Mouse (Mus musculus): ENCODE data around the gene Dnali1. TPM values are rescaled to one million over a fixed set of nuclear protein-coding genes. Genes with fewer than 3 reads are reported as not detected.

Dnali1 gene
- polyA plus RNA-seq (2017; shearing (Covaris generic)) = not detected

DNA sequence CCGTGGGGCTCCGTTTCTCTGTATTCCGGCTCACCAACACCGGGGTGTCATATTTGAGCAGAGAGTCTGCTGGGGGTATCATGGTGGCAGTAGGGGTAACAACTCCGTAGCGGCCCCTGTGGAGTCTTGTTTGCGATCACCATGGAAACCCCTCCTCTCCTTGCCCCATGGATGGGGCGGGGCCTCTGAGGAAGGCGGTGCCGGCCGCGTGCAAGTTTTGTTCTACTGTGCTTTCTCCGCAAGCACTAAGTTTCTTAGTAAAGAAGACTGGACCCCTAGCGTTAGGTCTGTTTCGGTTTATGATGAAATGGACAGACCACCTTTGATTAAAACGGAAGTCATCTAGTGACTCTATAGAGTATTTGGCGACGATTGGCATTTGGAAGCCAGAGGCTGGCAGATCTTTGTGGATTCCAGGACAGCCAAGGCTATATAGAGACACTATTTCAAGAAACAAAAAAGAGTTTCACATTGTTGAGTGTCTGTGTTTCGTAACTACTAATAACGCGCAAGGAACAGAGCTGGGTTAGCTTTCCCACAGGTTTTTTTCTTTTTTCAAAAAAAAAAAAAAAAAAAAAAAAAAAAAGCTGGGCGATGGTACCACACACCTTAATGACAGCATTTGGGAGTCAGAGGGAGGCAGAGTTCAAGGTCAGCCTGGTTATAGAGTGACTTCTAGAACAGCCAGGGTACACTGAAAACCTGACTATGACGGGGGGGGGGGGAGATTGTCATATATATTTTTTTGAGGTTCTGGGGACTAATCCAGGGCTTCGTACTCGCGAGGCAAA, at the start of gene Dnali1:
Dnali1 (minus strand) TSS at position 187 of the 791 bp plus-strand sequence.

GRCm38 (mm10) chr4:125084403-125085345, 19.2 kb upstream of the Dnali1 start, which contains the start of gene Meaf6:
Gene Meaf6 (plus strand): TSS chr4:125085134.

GRCm38 (mm10) chr4:125066490-125067370, 1.2 kb upstream of the Dnali1 start, which contains the start of gene Snip1:
Gene Snip1 (plus strand): TSS chr4:125066672.

DNA sequence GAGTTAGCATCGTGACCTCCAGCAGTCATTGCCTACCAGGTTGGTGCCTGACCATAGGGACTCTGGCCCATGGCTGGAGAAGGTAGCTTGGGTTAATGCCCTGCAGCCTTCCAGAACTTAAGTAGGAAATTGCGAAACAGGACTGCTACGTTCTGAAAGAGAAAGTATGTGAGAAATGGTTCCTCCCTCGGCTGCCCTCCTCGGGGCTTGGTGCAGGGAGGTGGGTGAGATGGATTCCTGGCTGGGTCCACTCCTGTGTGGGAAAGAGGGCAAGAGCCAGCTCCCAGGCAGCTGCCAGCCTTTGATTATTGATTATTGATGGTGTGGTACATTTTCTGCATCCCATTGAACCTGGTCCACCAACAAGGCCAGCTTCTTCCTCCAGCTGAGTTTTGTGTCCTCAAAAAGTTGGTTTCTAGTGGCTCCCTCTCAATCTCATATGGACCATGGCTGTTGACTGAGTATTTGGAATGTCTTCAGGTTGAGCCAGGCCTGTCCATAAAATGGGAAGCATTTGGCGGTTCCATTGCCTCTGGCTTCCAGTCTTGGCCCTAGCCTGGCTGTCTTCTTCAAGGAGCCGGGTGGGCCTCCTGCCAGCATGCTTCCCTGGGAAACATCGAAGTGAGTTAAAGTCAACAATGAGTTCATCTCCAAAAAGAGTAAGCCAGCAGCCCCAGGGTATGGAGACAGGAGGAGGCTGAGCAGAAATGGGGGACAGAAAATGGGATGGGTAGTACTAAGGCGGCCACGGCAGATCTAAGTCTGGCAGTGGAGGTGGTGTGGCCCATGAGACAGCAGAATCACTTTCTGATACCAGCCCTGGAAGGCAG, 49.5 kb downstream of the Dnali1 start, which contains the start of gene Gnl2:
Gnl2 (plus strand) TSS at position 780 of the 830 bp plus-strand sequence.

Other genes with a start within 250 kb of the Dnali1 start
- gene Yrdc, start 215.0 kb downstream of the Dnali1 start, polyA plus RNA-seq (2017; shearing (Covaris generic)) = 2.5 TPM
- gene 1110065P20Rik, start 214.5 kb downstream of the Dnali1 start, polyA plus RNA-seq (2017; shearing (Covaris generic)) = 6.1 TPM
- gene Maneal, start 203.5 kb downstream of the Dnali1 start, polyA plus RNA-seq (2017; shearing (Covaris generic)) = 0.20 TPM
- gene Epha10, start 184.8 kb downstream of the Dnali1 start, polyA plus RNA-seq (2017; shearing (Covaris generic)) = not detected
- gene 9930104L06Rik, start 128.7 kb downstream of the Dnali1 start, polyA plus RNA-seq (2017; shearing (Covaris generic)) = 12.8 TPM
- 16.6 TPM for gene Cdca8, start 126.4 kb downstream of the Dnali1 start, polyA plus RNA-seq (2017; shearing (Covaris generic))
- gene Rspo1, start 79.3 kb downstream of the Dnali1 start, polyA plus RNA-seq (2017; shearing (Covaris generic)) = not detected
- 94.5 TPM for gene Gnl2, start 49.1 kb downstream of the Dnali1 start, polyA plus RNA-seq (2017; shearing (Covaris generic))
- 13.9 TPM for gene Snip1, start 969 bp upstream of the Dnali1 start, polyA plus RNA-seq (2017; shearing (Covaris generic))
- gene Meaf6, start 19.4 kb upstream of the Dnali1 start, polyA plus RNA-seq (2017; shearing (Covaris generic)) = 66.8 TPM
- 28.8 TPM for gene Zc3h12a, start 62.1 kb upstream of the Dnali1 start, polyA plus RNA-seq (2017; shearing (Covaris generic))

Measured in activated CD4-positive, CD25-positive, alpha-beta regulatory T cell, adult 9 weeks (primary cell).